In the genomic region with DNA sequence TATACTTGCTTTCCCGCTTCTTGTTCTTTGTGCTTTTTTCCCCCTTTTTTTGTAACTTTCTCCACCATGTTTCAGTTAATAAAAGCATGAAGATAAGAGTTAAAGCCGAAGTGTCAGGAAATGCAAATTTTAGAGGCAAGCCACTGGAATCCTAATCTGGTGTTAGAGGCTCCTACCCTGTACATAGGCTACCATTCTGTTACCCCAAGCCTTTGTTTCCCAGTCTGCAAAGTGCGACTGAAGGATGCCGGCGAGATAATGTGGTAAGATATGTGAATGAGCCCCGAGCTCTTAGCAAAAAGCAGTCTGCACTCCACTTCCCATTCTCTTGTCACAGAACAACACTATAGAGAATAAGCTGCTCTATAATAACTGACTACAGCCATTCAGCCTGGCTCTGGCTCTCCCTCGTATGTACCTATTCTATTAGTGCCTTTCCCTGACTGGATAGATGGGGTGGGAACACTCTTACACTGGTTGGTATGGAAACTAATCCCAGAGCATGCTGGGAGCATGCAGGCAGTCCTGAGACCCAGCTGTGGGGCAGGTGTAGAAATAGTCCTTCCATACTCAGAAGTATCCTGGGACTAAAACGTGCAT, we compare ENCODE assay signal across 22 mouse cellular contexts.
A peak's percentile ranks its signal among the peaks of the same experiment; 100 is the strongest.
DNase-seq lines count a peak whose midpoint lies in the region; ATAC-seq and TF ChIP-seq lines count a peak whose summit lies in the region.
"Had no signal": no experiment of that assay in that cellular context is flagged by ENCODE, and none has a peak within 500 bp of the region (broad histone marks: within the 10 kb centered on the region; RNA-seq: fewer than 3 reads in every experiment).

No protein-coding gene starts in this region.

- no peaks in the 10 kb centered on the region for H3K27me3 ChIP-seq in embryonic facial prominence, embryonic 11.5 days (ENCODE audit: control insufficient read depth, insufficient read depth, low read length)
- no peaks in the 10 kb centered on the region for H3K27me3 ChIP-seq in embryonic facial prominence, embryonic 10.5 days (replicated peaks; ENCODE audit: low read depth, poor library complexity, severe bottlenecking)
- H3K27me3 ChIP-seq in forebrain, embryonic 13.5 days = no peaks in the 10 kb centered on the region
- H3K27me3 ChIP-seq in hindbrain, embryonic 16.5 days (replicated peaks; ENCODE audit: control insufficient read depth, insufficient read depth, low read length) = no peaks in the 10 kb centered on the region
- H3K27me3 ChIP-seq in midbrain, embryonic 15.5 days (replicated peaks) = no peaks in the 10 kb centered on the region
- H3K27me3 ChIP-seq in cerebellum, adult 2 months (ENCODE audit: control insufficient read depth, insufficient read depth, low read length) = no peaks in the 10 kb centered on the region
- H3K27me3 ChIP-seq: kidney, embryonic 15.5 days; limb, embryonic 13.5 days; liver, embryonic 13.5 days; neural tube, embryonic 12.5 days had no signal

- TF ChIP-seq CTCF in cerebellum, adult 2 months (IDR thresholded peaks at IDR 0.05; ENCODE audit: borderline replicate concordance, insufficient read depth, low read depth, low read length) = no peak

- H3K9me3 ChIP-seq in embryonic facial prominence, embryonic 11.5 days (replicated peaks; ENCODE audit: control insufficient read depth, low read length) = no peaks in the 10 kb centered on the region
- H3K9me3 ChIP-seq in embryonic facial prominence, embryonic 10.5 days = no peaks in the 10 kb centered on the region
- H3K9me3 ChIP-seq in forebrain, embryonic 13.5 days (replicated peaks) = no peaks in the 10 kb centered on the region
- no peaks in the 10 kb centered on the region for H3K9me3 ChIP-seq in hindbrain, embryonic 16.5 days (ENCODE audit: control insufficient read depth, low read length)
- no peaks in the 10 kb centered on the region for H3K9me3 ChIP-seq in midbrain, embryonic 15.5 days
- H3K9me3 ChIP-seq: kidney, embryonic 15.5 days; limb, embryonic 13.5 days; liver, embryonic 13.5 days; neural tube, embryonic 12.5 days had no signal

- DNase-seq in embryonic facial prominence, embryonic 11.5 days (ENCODE audit: low spot score) = no peak
- DNase-seq in embryonic facial prominence, embryonic 10.5 days (ENCODE audit: low spot score) = no peak
- DNase-seq in left cerebral cortex, adult 11 months (ENCODE audit: low spot score) = no peak
- no peak for DNase-seq in cerebellum, adult 2 months
- no peak for DNase-seq in adrenal gland, adult (ENCODE audit: inconsistent age in 2 of 2, low spot score in 1 of 2)
- DNase-seq: adrenal gland, postnatal 25 days; cerebellum, adult 18-20 months; gastrocnemius, postnatal 25 days; kidney, postnatal 4 days; liver, embryonic 13.5 days; lung, embryonic 14.5 days; lung, postnatal 4 days; right cerebral cortex, postnatal 14 days; spleen, adult 18-20 months; thymus, adult 18-20 months had no signal

- no peaks in the 10 kb centered on the region for H3K36me3 ChIP-seq in embryonic facial prominence, embryonic 11.5 days (replicated peaks; ENCODE audit: control insufficient read depth, insufficient read depth, low read depth, low read length)
- H3K36me3 ChIP-seq in embryonic facial prominence, embryonic 10.5 days (replicated peaks) = no peaks in the 10 kb centered on the region
- H3K36me3 ChIP-seq in forebrain, embryonic 13.5 days (ENCODE audit: poor library complexity, severe bottlenecking) = no peaks in the 10 kb centered on the region
- no peaks in the 10 kb centered on the region for H3K36me3 ChIP-seq in hindbrain, embryonic 16.5 days (ENCODE audit: control insufficient read depth, insufficient read depth, low read length)
- no peaks in the 10 kb centered on the region for H3K36me3 ChIP-seq in midbrain, embryonic 15.5 days (replicated peaks)
- H3K36me3 ChIP-seq: kidney, embryonic 15.5 days; limb, embryonic 13.5 days; liver, embryonic 13.5 days; neural tube, embryonic 12.5 days had no signal

- 76% methylated on average over 8 of the region's 8 CpGs for WGBS in embryonic facial prominence, embryonic 11.5 days
- WGBS in embryonic facial prominence, embryonic 10.5 days = 77% methylated on average over 8 of the region's 8 CpGs
- WGBS in forebrain, embryonic 13.5 days = 34% methylated on average over 8 of the region's 8 CpGs
- WGBS in hindbrain, embryonic 16.5 days = 46% methylated on average over 8 of the region's 8 CpGs
- WGBS in midbrain, embryonic 15.5 days = 23% methylated on average over 8 of the region's 8 CpGs
- WGBS in cerebellum, adult 2 months = 88% methylated on average over 8 of the region's 8 CpGs

- no peak overlapping the region for H3K4me2 ChIP-seq in embryonic facial prominence, embryonic 11.5 days (ENCODE audit: low read depth, low read length)
- peak overlapping the region; percentile 6; the same call in 1 of the 2 replicates for H3K4me2 ChIP-seq in forebrain, embryonic 13.5 days
- H3K4me2 ChIP-seq in hindbrain, embryonic 16.5 days (ENCODE audit: low read length) = no peak overlapping the region
- 0 out of 2 replicates have a peak overlapping the region, but pooled peaks have one; percentile 10 for H3K4me2 ChIP-seq in midbrain, embryonic 15.5 days
- H3K4me2 ChIP-seq: kidney, embryonic 15.5 days; limb, embryonic 13.5 days; liver, embryonic 13.5 days; lung, embryonic 14.5 days; neural tube, embryonic 12.5 days had no signal

- no peaks in the 10 kb centered on the region for H3K4me1 ChIP-seq in embryonic facial prominence, embryonic 11.5 days (ENCODE audit: control insufficient read depth, insufficient read depth, low read length)
- no peaks in the 10 kb centered on the region for H3K4me1 ChIP-seq in embryonic facial prominence, embryonic 10.5 days
- peaks cover 9% of the 10 kb centered on the region for H3K4me1 ChIP-seq in forebrain, embryonic 13.5 days
- H3K4me1 ChIP-seq in hindbrain, embryonic 16.5 days (ENCODE audit: control insufficient read depth, insufficient read depth, low read depth, low read length) = peaks cover 3% of the 10 kb centered on the region; the same call in 1 of the 2 replicates
- peaks cover 20% of the 10 kb centered on the region for H3K4me1 ChIP-seq in midbrain, embryonic 15.5 days
- H3K4me1 ChIP-seq in cerebellum, adult 2 months (ENCODE audit: control insufficient read depth, insufficient read depth, low read length) = peaks cover 6% of the 10 kb centered on the region
- H3K4me1 ChIP-seq: kidney, embryonic 15.5 days; liver, embryonic 13.5 days; neural tube, embryonic 12.5 days had no signal

- TF ChIP-seq POLR2A in cerebellum, adult 2 months (IDR thresholded peaks at IDR 0.05; ENCODE audit: borderline replicate concordance, insufficient read depth, low read length) = no peak

- no peak overlapping the region for H3K9ac ChIP-seq in embryonic facial prominence, embryonic 11.5 days (replicated peaks; ENCODE audit: low read length)
- H3K9ac ChIP-seq in forebrain, embryonic 13.5 days = no peak overlapping the region
- H3K9ac ChIP-seq in hindbrain, embryonic 16.5 days (ENCODE audit: low read depth, low read length) = no peak overlapping the region
- H3K9ac ChIP-seq in midbrain, embryonic 15.5 days = no peak overlapping the region; the same call in 1 of the 2 replicates
- H3K9ac ChIP-seq: kidney, embryonic 15.5 days; limb, embryonic 13.5 days; liver, embryonic 13.5 days; lung, embryonic 14.5 days; neural tube, embryonic 12.5 days had no signal

- peak; percentile 52 for ATAC-seq in embryonic facial prominence, embryonic 11.5 days (replicated peaks; ENCODE audit: insufficient number of reproducible peaks, low FRiP score, low TSS enrichment, low read depth)
- ATAC-seq in forebrain, embryonic 13.5 days = peak; percentile 76; the same call in 1 of the 2 replicates
- ATAC-seq in hindbrain, embryonic 16.5 days = peak; percentile 50; the same call in 1 of the 2 replicates
- ATAC-seq in midbrain, embryonic 15.5 days (replicated peaks) = peak; percentile 87
- ATAC-seq: intestine, postnatal 0 days had no signal

- no peak overlapping the region for H3K4me3 ChIP-seq in embryonic facial prominence, embryonic 11.5 days (ENCODE audit: low read depth, low read length)
- no peak overlapping the region for H3K4me3 ChIP-seq in embryonic facial prominence, embryonic 10.5 days
- no peak overlapping the region for H3K4me3 ChIP-seq in forebrain, embryonic 13.5 days
- H3K4me3 ChIP-seq in hindbrain, embryonic 16.5 days (ENCODE audit: low read length) = no peak overlapping the region
- no peak overlapping the region for H3K4me3 ChIP-seq in midbrain, embryonic 15.5 days
- no peak overlapping the region for H3K4me3 ChIP-seq in cerebellum, adult 2 months (replicated peaks; ENCODE audit: insufficient read depth, low read depth, low read length)
- H3K4me3 ChIP-seq: kidney, embryonic 15.5 days; limb, embryonic 13.5 days; liver, embryonic 13.5 days; neural tube, embryonic 12.5 days had no signal

- no peak overlapping the region for H3K27ac ChIP-seq in embryonic facial prominence, embryonic 11.5 days (replicated peaks; ENCODE audit: low read depth, low read length)
- H3K27ac ChIP-seq in embryonic facial prominence, embryonic 10.5 days (replicated peaks) = no peak overlapping the region
- H3K27ac ChIP-seq in forebrain, embryonic 13.5 days = 0 out of 2 replicates have a peak overlapping the region, but pooled peaks have one; percentile 19
- no peak overlapping the region for H3K27ac ChIP-seq in hindbrain, embryonic 16.5 days (ENCODE audit: low read depth, low read length)
- H3K27ac ChIP-seq in midbrain, embryonic 15.5 days = peak overlapping the region; percentile 62
- H3K27ac ChIP-seq in cerebellum, adult 2 months (ENCODE audit: insufficient read depth, low read length) = no peak overlapping the region
- H3K27ac ChIP-seq: kidney, embryonic 15.5 days; limb, embryonic 13.5 days; liver, embryonic 13.5 days; neural tube, embryonic 12.5 days had no signal

Comparison
In these comparisons a context has a peak if more than half of its experiments do, and no peak if none do; other contexts are left out.
1. H3K27ac ChIP-seq: peak in forebrain, embryonic 13.5 days (single experiment) and midbrain, embryonic 15.5 days (single experiment); none in embryonic facial prominence, embryonic 11.5 days (single experiment), embryonic facial prominence, embryonic 10.5 days (single experiment), hindbrain, embryonic 16.5 days (single experiment) and cerebellum, adult 2 months (single experiment).
2. H3K4me2 ChIP-seq: peak in forebrain, embryonic 13.5 days (single experiment) and midbrain, embryonic 15.5 days (single experiment); none in embryonic facial prominence, embryonic 11.5 days (single experiment) and hindbrain, embryonic 16.5 days (single experiment).
3. Peak in every context shown above with its lines, with median percentiles within 50 percentile points of each other: ATAC-seq.